Mouse (Mus musculus) E14TG2a.4 (cell line): Measurements from ENCODE around the gene Abca12.

Source experiments
- CTCF ChIP-seq: conservative IDR thresholded peaks from 2 replicates; pipeline ENCODE4 v1.5.1; 2014; ENCODE audit warnings: low read length
- NANOG ChIP-seq: IDR thresholded peaks from 2 replicates; pipeline ENCODE4 v1.6.1; 2014; ENCODE audit warnings: borderline replicate concordance, low read length, mixed read lengths
- POU5F1 ChIP-seq: IDR thresholded peaks from 2 replicates; pipeline ENCODE4 v1.6.1; 2014; ENCODE audit warnings: low read length, borderline replicate concordance

- no peak for TF ChIP-seq CTCF
- no peak for TF ChIP-seq NANOG
- TF ChIP-seq POU5F1: no peak
Measured at GRCm38 (mm10) chr1:71457961-71458360, 43.3 kb upstream of the Abca12 start.
